Mouse (Mus musculus) WW6 (cell line): ENCODE results near the gene Wdfy2.
"Not testable (repeated sequence)": the region's sequence is repeated elsewhere in the genome, so short reads cannot be mapped to it uniquely, and the experiment has no call there.

ENCODE experiments used
- DNase-seq: peaks from one replicate; pipeline ENCODE4 v3.0.0-alpha.2; 2013; ENCODE audit warnings: low read depth, low spot score

Wdfy2 gene

DNA sequence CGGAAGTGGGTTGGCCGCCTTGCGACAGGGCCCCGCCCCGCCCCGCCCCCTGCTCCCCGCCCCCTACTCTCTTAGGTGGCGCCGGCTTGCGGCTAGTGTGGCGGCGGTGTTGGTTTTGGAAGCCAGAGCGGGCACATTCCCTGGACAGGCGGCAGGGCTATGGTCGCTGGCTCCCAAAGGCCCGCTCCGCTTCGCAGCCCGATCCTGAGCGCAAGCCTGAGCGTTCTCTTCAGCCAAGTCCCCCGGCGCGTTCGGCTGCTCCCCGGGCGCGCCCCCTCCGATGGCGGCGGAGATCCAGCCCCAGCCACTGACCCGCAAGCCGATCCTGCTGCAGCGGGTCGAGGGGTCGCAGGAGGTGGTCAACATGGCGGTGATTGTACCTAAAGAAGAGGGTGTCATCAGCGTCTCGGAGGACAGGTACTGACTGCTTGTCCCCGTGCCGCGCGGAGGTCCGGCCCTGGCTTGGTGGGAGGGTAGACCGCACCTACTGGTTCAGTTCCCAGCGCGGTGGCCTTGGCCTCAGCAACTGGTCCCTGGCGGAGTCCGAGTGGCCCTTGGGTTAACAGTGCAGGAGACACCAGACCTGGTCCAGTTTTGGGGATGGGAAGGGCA lies at the start of gene Wdfy2:
Gene Wdfy2, plus strand, starts transcription at position 38 of the 612 bp plus-strand sequence.
- DNase-seq, result peak; percentile 13

- DNase-seq, result no peak
Measured at GRCm38 (mm10) chr14:62789282-62789681, 48.2 kb upstream of the Wdfy2 start.

DNA sequence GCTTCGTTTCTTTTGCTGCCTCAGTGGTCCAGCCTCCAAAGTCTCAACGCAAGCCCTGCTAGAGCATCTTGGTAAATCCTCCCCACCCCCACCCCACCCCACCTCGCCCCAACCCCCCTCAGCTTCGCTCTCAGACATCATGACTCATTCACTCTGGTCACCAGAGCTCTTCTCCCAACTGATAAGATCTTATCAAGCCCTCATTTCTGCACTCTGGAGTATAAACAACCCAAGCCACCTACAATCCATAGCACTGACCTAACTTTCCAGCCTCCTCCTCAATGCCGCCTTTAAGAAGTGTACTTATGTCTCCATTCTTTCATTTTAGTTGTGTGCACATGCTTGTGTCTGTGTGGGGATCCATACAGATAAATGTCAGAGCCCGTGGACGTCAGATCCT lies 41.8 kb upstream of the Wdfy2 start:
- no peak for DNase-seq

DNA sequence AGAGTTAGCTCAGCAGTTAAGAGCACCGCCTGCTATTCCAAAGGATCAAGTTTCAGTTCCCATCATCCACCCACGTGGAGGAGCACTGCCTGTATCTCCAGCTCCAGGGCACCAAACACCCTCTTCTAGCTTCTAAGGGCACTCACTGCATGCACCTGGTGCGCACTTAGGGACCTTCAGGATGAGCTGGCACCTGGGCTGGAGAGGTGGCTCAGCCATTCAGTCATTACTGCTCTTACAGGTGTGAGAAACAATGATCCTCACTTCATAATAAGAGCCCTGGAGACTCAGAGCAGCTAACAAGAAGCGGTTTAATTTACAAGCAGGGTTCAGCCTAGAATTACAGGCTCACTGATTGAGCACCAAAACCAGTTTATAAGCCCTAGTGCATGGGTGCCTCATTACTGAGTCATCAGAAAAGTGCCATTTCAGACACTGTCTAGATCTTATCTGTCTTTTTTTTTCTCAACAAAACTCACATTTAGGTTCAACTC lies 38.8 kb upstream of the Wdfy2 start:
- peak; percentile 13 for DNase-seq

DNA sequence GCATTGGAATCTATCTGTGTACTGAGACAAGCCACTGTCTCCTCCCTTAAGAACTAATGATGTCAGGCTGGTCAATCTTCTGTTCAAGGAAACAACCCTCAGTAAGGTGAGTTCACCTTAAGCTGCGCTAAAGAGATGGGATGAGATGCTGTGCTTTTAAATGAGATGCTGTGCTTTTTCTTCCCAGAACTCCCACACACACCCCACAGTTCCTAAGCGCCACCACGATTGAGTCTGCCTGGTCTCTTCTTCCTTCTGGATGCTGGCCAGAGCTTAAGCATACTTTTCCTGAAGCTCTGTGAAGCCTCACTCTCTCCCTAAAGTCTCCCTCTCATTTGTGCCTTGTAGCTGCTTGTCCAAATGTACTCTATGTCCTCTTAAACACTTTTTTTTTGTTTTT lies 36.7 kb upstream of the Wdfy2 start:
- DNase-seq, result no peak

DNA sequence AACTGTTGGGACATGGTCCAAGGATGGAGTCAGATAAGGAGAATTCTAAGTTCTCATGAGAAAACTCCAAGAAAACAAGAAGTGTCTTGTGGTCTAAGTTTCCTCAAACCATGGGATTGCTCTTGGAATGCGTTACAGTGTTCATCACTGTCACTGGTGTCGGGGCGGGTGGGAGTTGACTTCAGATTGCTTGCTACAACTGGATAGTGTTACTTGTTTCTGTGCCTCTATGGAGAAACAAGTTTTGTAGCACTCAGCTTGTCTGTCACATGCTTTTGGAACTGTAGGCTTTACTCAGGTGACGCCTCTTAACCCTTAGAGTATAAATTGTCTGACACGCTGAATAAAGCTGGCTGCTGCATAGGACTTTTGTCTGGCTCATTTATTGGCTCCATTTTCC lies 34.3 kb upstream of the Wdfy2 start:
- no peak for DNase-seq

DNA sequence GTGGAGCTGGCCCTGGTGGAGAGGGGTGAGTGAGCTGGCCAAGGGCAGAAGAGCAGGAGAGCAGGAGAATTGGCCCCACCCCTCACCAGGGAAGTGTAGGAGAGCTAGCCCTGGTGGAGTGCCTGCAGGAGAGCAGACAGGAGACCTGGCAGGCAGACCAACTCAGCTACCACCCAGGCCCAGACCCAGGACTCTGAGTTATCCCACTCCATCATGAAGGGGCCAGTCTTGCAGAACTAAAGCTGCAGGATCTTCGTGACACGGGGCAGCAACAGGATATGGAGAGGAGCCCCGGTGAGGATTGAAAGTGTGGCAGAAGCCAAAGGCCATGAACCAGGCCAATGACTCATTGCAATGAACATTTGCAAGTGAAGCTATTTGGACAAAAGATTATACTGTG lies 30.6 kb upstream of the Wdfy2 start:
- DNase-seq, result no peak

- no peak for DNase-seq
Measured at GRCm38 (mm10) chr14:62808661-62809523, 28.6 kb upstream of the Wdfy2 start.

GRCm38 (mm10) chr14:62812765-62813164 lies 24.7 kb upstream of the Wdfy2 start:
- DNase-seq, result no peak

GRCm38 (mm10) chr14:62814567-62814966 lies 22.9 kb upstream of the Wdfy2 start:
- DNase-seq, result no peak

DNA sequence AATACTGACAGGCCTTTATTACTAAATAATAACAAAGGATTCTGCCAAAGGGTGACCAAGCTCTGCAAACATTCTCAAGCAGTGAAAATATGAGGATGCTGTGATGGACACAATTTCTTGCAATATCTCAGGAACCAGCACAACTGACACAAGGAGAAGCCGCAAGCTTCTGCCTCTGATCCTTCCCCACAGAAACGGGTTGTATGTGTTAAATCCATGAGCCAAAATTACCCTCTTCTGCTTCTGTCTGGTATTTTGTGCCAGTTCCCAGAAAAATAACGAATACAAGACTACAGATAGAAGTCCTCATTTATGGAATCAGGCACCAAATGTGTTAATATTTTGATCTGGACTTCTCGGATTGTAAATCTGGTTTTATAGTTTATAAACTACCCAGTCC lies 20.7 kb upstream of the Wdfy2 start:
- DNase-seq, result no peak

- DNase-seq, result no peak
Measured at GRCm38 (mm10) chr14:62825575-62826332, 11.7 kb upstream of the Wdfy2 start.

- no peak for DNase-seq
Measured at GRCm38 (mm10) chr14:62829291-62829690, 8.2 kb upstream of the Wdfy2 start.

DNA sequence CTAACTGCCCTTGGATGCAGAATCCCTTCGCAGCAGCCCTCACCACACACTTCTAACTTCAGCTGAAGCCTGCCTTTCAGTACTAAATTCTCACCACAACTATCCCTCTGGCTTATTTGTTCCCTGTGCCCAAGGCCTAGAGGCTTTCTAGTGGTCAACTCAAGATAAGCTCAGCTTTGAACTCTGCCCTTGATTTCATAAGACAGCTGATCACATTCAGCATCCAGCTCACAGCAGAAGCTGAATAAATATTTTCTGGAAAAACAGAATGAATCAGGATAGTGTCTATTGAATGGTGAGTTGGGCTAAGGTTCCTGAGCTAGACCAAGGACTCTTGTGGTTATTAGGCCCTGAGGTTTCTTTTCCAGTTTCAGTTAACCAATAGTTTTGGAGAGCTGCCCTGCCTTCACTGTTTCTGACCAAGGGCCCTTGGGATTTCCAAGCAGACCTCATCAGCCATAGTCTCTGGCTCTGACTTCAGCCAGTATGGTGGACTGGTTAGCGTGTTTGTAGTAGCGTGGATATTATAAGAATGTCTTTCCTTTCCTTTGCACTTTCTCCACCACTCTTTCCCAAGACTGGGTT lies 5.7 kb upstream of the Wdfy2 start:
- DNase-seq, result no peak

DNA sequence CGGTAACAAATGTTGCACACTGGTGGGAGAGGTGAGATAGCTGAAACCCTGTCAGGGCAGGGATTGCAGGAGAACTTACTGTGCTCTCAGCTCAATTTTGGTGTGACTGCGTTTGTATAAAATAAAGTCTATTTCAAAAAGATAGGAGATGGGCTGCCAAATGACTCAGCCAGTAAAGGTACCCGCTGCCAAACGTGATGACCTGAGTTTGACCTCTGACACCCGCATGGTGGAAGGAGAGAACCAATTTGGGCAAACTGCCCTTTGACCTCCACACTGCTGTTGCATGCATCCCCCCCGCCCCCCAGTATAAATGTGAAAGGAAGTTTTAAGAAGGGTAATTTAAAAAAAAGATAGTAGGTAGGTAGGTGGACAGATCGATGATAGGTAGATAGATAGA lies 4.4 kb upstream of the Wdfy2 start:
- DNase-seq, result no peak

DNA sequence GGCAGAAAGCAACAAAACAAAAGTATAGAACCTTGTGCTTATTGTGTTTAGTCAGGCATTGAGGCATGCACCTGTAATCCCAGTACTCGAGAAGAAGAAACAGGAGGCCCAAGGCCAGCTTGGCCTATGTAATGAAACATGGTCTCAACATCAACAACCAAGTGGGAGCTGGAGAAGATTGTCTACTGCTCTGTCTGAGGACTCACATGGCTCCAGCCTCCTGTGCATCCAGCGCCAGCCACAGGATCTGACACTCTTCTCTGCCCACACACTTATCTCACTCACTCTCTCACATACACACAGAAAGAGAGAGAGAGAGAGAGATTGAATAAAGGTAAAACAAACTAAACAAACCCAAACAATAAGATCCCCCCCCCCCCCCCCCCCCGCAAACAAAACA lies 3.9 kb upstream of the Wdfy2 start:
- no peak for DNase-seq

DNA sequence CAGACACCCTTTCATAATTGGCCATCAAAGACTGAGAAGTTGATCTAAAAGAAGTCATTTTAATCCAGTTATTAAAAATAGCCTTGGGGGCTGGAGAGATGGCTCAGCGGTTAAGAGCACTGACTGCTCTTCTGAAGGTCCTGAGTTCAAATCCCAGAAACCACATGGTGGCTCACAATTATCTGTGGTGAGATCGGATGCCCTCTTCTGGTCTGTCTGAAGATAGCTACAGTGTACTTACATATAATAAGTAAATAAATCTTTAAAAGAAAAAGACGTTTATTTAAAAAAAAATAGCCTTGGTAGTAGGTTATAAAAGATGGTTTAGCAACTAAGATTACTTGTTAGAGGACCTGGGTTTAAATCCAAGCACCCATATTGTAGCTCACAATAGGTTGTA lies 1.7 kb upstream of the Wdfy2 start:
- not testable (repeated sequence) for DNase-seq

GRCm38 (mm10) chr14:62836926-62837640 lies 395 bp upstream of the Wdfy2 start:
- peak; percentile 95 for DNase-seq

- no peak for DNase-seq
Measured at GRCm38 (mm10) chr14:62838336-62838735, 858 bp downstream of the Wdfy2 start.

DNA sequence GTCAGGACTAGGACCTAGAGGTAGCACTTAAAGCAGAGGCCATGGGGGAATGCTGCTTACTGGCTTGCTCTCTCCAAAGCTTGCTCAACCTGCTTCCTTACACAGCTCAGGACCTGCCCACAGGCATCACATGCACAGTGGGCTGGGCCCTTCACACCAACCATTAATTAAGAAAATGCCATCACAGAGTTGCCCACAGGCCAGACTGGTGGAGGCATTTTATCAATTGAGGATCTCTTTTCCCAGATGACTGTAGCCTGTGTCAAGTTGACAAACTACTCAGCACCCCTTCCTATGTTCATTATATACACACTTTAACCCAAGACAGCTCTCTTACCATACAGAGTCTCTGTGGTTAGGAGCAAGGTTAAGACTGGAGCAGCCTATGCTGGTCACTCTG lies 4.2 kb downstream of the Wdfy2 start:
- no peak for DNase-seq

GRCm38 (mm10) chr14:62842495-62842894 lies 5.0 kb downstream of the Wdfy2 start:
- no peak for DNase-seq
